Mouse (Mus musculus): ENCODE measurements around the gene Ap5z1. TPM values are rescaled to one million over a fixed set of nuclear protein-coding genes. Genes with fewer than 3 reads are reported as not detected.

Ap5z1 gene
- polyA plus RNA-seq, 1 experiment from 2014 or later, result 8.8 TPM

GRCm38 (mm10) chr5:142475669-142476068 is 11.9 kb downstream of the Ap5z1 start:
- H3K4me3 ChIP-seq (ENCODE audit: low read length), result no peak overlapping the region
- H3K9ac ChIP-seq (ENCODE audit: low read length), result no peak overlapping the region
- 74% methylated on average over 7 of the region's 7 CpGs for WGBS
- H3K9me3 ChIP-seq (replicated peaks; ENCODE audit: control insufficient read depth, low read length), result no peaks in the 10 kb centered on the region
- no peak for ATAC-seq (replicated peaks; ENCODE audit: extremely low read depth, insufficient read depth, low FRiP score)
- H3K36me3 ChIP-seq (ENCODE audit: control insufficient read depth, insufficient read depth), result peaks cover 7% of the 10 kb centered on the region; the same call in 1 of the 2 replicates
- no peak overlapping the region for H3K4me2 ChIP-seq (ENCODE audit: low read depth, low read length)
- H3K27ac ChIP-seq (ENCODE audit: low read length), result no peak overlapping the region
- H3K27me3 ChIP-seq (ENCODE audit: control insufficient read depth, insufficient read depth, low read length), result no peaks in the 10 kb centered on the region
- peaks cover 6% of the 10 kb centered on the region; the same call in 1 of the 2 replicates for H3K4me1 ChIP-seq (ENCODE audit: control insufficient read depth, insufficient read depth, low read length)

GRCm38 (mm10) chr5:142477346-142477745 is 13.6 kb downstream of the Ap5z1 start:
- H3K4me1 ChIP-seq (ENCODE audit: control insufficient read depth, insufficient read depth, low read length), result peaks cover 6% of the 10 kb centered on the region; the same call in 1 of the 2 replicates
- no peak for ATAC-seq (replicated peaks; ENCODE audit: extremely low read depth, insufficient read depth, low FRiP score)
- no peak overlapping the region for H3K27ac ChIP-seq (ENCODE audit: low read length)
- H3K9me3 ChIP-seq (replicated peaks; ENCODE audit: control insufficient read depth, low read length), result no peaks in the 10 kb centered on the region
- 57% methylated on average over 12 of the region's 12 CpGs for WGBS
- no peak overlapping the region for H3K4me2 ChIP-seq (ENCODE audit: low read depth, low read length)
- peaks cover 2% of the 10 kb centered on the region; the same call in 1 of the 2 replicates for H3K36me3 ChIP-seq (ENCODE audit: control insufficient read depth, insufficient read depth)
- H3K4me3 ChIP-seq (ENCODE audit: low read length), result no peak overlapping the region
- H3K9ac ChIP-seq (ENCODE audit: low read length), result no peak overlapping the region
- H3K27me3 ChIP-seq (ENCODE audit: control insufficient read depth, insufficient read depth, low read length), result no peaks in the 10 kb centered on the region

- no peak overlapping the region for H3K4me2 ChIP-seq (ENCODE audit: low read depth, low read length)
- no peak overlapping the region for H3K9ac ChIP-seq (ENCODE audit: low read length)
- no peaks in the 10 kb centered on the region for H3K27me3 ChIP-seq (ENCODE audit: control insufficient read depth, insufficient read depth, low read length)
- no peaks in the 10 kb centered on the region for H3K9me3 ChIP-seq (replicated peaks; ENCODE audit: control insufficient read depth, low read length)
- H3K27ac ChIP-seq (ENCODE audit: low read length), result no peak overlapping the region
- H3K36me3 ChIP-seq (ENCODE audit: control insufficient read depth, insufficient read depth), result no peaks in the 10 kb centered on the region
- WGBS, result 69% methylated on average over 5 of the region's 5 CpGs
- H3K4me3 ChIP-seq (ENCODE audit: low read length), result no peak overlapping the region
- peaks cover 6% of the 10 kb centered on the region; the same call in 1 of the 2 replicates for H3K4me1 ChIP-seq (ENCODE audit: control insufficient read depth, insufficient read depth, low read length)
- ATAC-seq (replicated peaks; ENCODE audit: extremely low read depth, insufficient read depth, low FRiP score), result no peak
Measured at GRCm38 (mm10) chr5:142477866-142478615, 14.3 kb downstream of the Ap5z1 start.

- H3K4me3 ChIP-seq (ENCODE audit: low read length), result peak overlapping the region; percentile 13; the same call in 1 of the 2 replicates
- ATAC-seq (replicated peaks; ENCODE audit: extremely low read depth, insufficient read depth, low FRiP score), result peak; percentile 59
- no peak overlapping the region for H3K27ac ChIP-seq (ENCODE audit: low read length)
- peak overlapping the region; percentile 61 for H3K4me2 ChIP-seq (ENCODE audit: low read depth, low read length)
- no peaks in the 10 kb centered on the region for H3K27me3 ChIP-seq (ENCODE audit: control insufficient read depth, insufficient read depth, low read length)
- no peaks in the 10 kb centered on the region for H3K9me3 ChIP-seq (replicated peaks; ENCODE audit: control insufficient read depth, low read length)
- no peaks in the 10 kb centered on the region for H3K36me3 ChIP-seq (ENCODE audit: control insufficient read depth, insufficient read depth)
- H3K9ac ChIP-seq (ENCODE audit: low read length), result no peak overlapping the region
- peaks cover 6% of the 10 kb centered on the region; the same call in 1 of the 2 replicates for H3K4me1 ChIP-seq (ENCODE audit: control insufficient read depth, insufficient read depth, low read length)
- 29% methylated on average over 17 of the region's 17 CpGs for WGBS
Measured at GRCm38 (mm10) chr5:142478829-142479435, 15.2 kb downstream of the Ap5z1 start.

- no peak overlapping the region for H3K4me3 ChIP-seq (ENCODE audit: low read length)
- H3K36me3 ChIP-seq (ENCODE audit: control insufficient read depth, insufficient read depth), result no peaks in the 10 kb centered on the region
- 46% methylated on average over 2 of the region's 2 CpGs for WGBS
- no peaks in the 10 kb centered on the region for H3K27me3 ChIP-seq (ENCODE audit: control insufficient read depth, insufficient read depth, low read length)
- H3K4me2 ChIP-seq (ENCODE audit: low read depth, low read length), result no peak overlapping the region
- no peak overlapping the region for H3K27ac ChIP-seq (ENCODE audit: low read length)
- no peak for ATAC-seq (replicated peaks; ENCODE audit: extremely low read depth, insufficient read depth, low FRiP score)
- no peaks in the 10 kb centered on the region for H3K9me3 ChIP-seq (replicated peaks; ENCODE audit: control insufficient read depth, low read length)
- peaks cover 4% of the 10 kb centered on the region; the same call in 1 of the 2 replicates for H3K4me1 ChIP-seq (ENCODE audit: control insufficient read depth, insufficient read depth, low read length)
- no peak overlapping the region for H3K9ac ChIP-seq (ENCODE audit: low read length)
Measured at GRCm38 (mm10) chr5:142482512-142482911, 18.8 kb downstream of the Ap5z1 start.

- no peaks in the 10 kb centered on the region for H3K9me3 ChIP-seq (replicated peaks; ENCODE audit: control insufficient read depth, low read length)
- WGBS, result 86% methylated on average over 5 of the region's 5 CpGs
- H3K9ac ChIP-seq (ENCODE audit: low read length), result no peak overlapping the region
- H3K27me3 ChIP-seq (ENCODE audit: control insufficient read depth, insufficient read depth, low read length), result no peaks in the 10 kb centered on the region
- no peak overlapping the region for H3K4me3 ChIP-seq (ENCODE audit: low read length)
- ATAC-seq (replicated peaks; ENCODE audit: extremely low read depth, insufficient read depth, low FRiP score), result no peak
- no peak overlapping the region for H3K27ac ChIP-seq (ENCODE audit: low read length)
- H3K4me2 ChIP-seq (ENCODE audit: low read depth, low read length), result no peak overlapping the region
- 0 out of 2 replicates have a peak, but pooled peaks cover 3% of the 10 kb centered on the region for H3K4me1 ChIP-seq (ENCODE audit: control insufficient read depth, insufficient read depth, low read length)
- H3K36me3 ChIP-seq (ENCODE audit: control insufficient read depth, insufficient read depth), result no peaks in the 10 kb centered on the region
Measured at GRCm38 (mm10) chr5:142483581-142483980, 19.8 kb downstream of the Ap5z1 start.

- no peak overlapping the region for H3K9ac ChIP-seq (ENCODE audit: low read length)
- no peak overlapping the region for H3K4me2 ChIP-seq (ENCODE audit: low read depth, low read length)
- ATAC-seq (replicated peaks; ENCODE audit: extremely low read depth, insufficient read depth, low FRiP score), result no peak
- H3K4me3 ChIP-seq (ENCODE audit: low read length), result no peak overlapping the region
- no peaks in the 10 kb centered on the region for H3K9me3 ChIP-seq (replicated peaks; ENCODE audit: control insufficient read depth, low read length)
- no peaks in the 10 kb centered on the region for H3K36me3 ChIP-seq (ENCODE audit: control insufficient read depth, insufficient read depth)
- 65% methylated on average over 9 of the region's 9 CpGs for WGBS
- H3K27ac ChIP-seq (ENCODE audit: low read length), result no peak overlapping the region
- H3K27me3 ChIP-seq (ENCODE audit: control insufficient read depth, insufficient read depth, low read length), result no peaks in the 10 kb centered on the region
- no peaks in the 10 kb centered on the region for H3K4me1 ChIP-seq (ENCODE audit: control insufficient read depth, insufficient read depth, low read length)
Measured at GRCm38 (mm10) chr5:142486654-142487053, 22.9 kb downstream of the Ap5z1 start.

GRCm38 (mm10) chr5:142489955-142490707 is 26.4 kb downstream of the Ap5z1 start:
- H3K9me3 ChIP-seq (replicated peaks; ENCODE audit: control insufficient read depth, low read length), result no peaks in the 10 kb centered on the region
- H3K27ac ChIP-seq (ENCODE audit: low read length), result no peak overlapping the region
- no peak overlapping the region for H3K9ac ChIP-seq (ENCODE audit: low read length)
- H3K4me1 ChIP-seq (ENCODE audit: control insufficient read depth, insufficient read depth, low read length), result peaks cover 2% of the 10 kb centered on the region
- no peak overlapping the region for H3K4me2 ChIP-seq (ENCODE audit: low read depth, low read length)
- H3K27me3 ChIP-seq (ENCODE audit: control insufficient read depth, insufficient read depth, low read length), result no peaks in the 10 kb centered on the region
- WGBS, result 55% methylated on average over 9 of the region's 9 CpGs
- no peaks in the 10 kb centered on the region for H3K36me3 ChIP-seq (ENCODE audit: control insufficient read depth, insufficient read depth)
- ATAC-seq (replicated peaks; ENCODE audit: extremely low read depth, insufficient read depth, low FRiP score), result no peak
- H3K4me3 ChIP-seq (ENCODE audit: low read length), result no peak overlapping the region

Data from heart, embryonic 16.5 days (tissue).